Mouse (Mus musculus): ENCODE results near the gene Taf4. TPM values are rescaled to one million over a fixed set of nuclear protein-coding genes. Genes with fewer than 3 reads are reported as not detected.

Taf4 gene
- total and polyA plus RNA-seq, 2 experiments from 2014 or later: 2.5 to 12.1 TPM

GRCm38 (mm10) chr2:179984830-179985229, 8.4 kb upstream of the Taf4 start:
- no peak for DNase-seq (ENCODE audit: low spot score)
- Histone ChIP-seq H3K36me3 (ENCODE audit: insufficient read depth, low read length) (no peaks in the 10 kb centered on the region), H3K9ac (replicated peaks; ENCODE audit: low read length) (no peak overlapping the region), H3K4me3 (ENCODE audit: low read length) (no peak overlapping the region), H3K4me1 (ENCODE audit: insufficient read depth, low read length) (no peaks in the 10 kb centered on the region), H3K9me3 (ENCODE audit: low read length) (no peaks in the 10 kb centered on the region), H3K4me2 (ENCODE audit: low read depth, low read length) (no peak overlapping the region), H3K27ac (no peak overlapping the region), H3K27me3 (ENCODE audit: insufficient read depth, low read length) (no peaks in the 10 kb centered on the region)
- WGBS: 44% methylated on average over 7 of the region's 7 CpGs
- no peak for ATAC-seq
- no peak for TF ChIP-seq CTCF (IDR thresholded peaks at IDR 0.05; ENCODE audit: low read depth)

GRCm38 (mm10) chr2:179982715-179983114, 6.3 kb upstream of the Taf4 start:
- no peak for ATAC-seq

GRCm38 (mm10) chr2:179980616-179981015, 4.2 kb upstream of the Taf4 start:
- no peak overlapping the region for H3K9ac ChIP-seq (replicated peaks; ENCODE audit: low read length)
- ATAC-seq (no peak), DNase-seq (ENCODE audit: low spot score) (no peak)
- no peak overlapping the region for H3K4me2 ChIP-seq (ENCODE audit: low read depth, low read length)
- H3K4me3 ChIP-seq (ENCODE audit: low read length): no peak overlapping the region
- H3K27me3 ChIP-seq (ENCODE audit: insufficient read depth, low read length): no peaks in the 10 kb centered on the region
- no peaks in the 10 kb centered on the region for H3K36me3 ChIP-seq (ENCODE audit: insufficient read depth, low read length)
- H3K4me1 ChIP-seq (ENCODE audit: insufficient read depth, low read length): peaks cover 8% of the 10 kb centered on the region
- WGBS: 54% methylated on average over 4 of the region's 4 CpGs
- no peak overlapping the region for H3K27ac ChIP-seq
- TF ChIP-seq CTCF (IDR thresholded peaks at IDR 0.05; ENCODE audit: low read depth): no peak
- no peaks in the 10 kb centered on the region for H3K9me3 ChIP-seq (ENCODE audit: low read length)

More at GRCm38 (mm10) chr2:179982715-179983114, 6.3 kb upstream of the Taf4 start:
- Histone ChIP-seq H3K9me3 (ENCODE audit: low read length) (no peaks in the 10 kb centered on the region), H3K36me3 (ENCODE audit: insufficient read depth, low read length) (no peaks in the 10 kb centered on the region), H3K9ac (replicated peaks; ENCODE audit: low read length) (no peak overlapping the region), H3K4me3 (ENCODE audit: low read length) (no peak overlapping the region), H3K4me1 (ENCODE audit: insufficient read depth, low read length) (peaks cover 4% of the 10 kb centered on the region; the same call in 1 of the 2 replicates), H3K27me3 (ENCODE audit: insufficient read depth, low read length) (no peaks in the 10 kb centered on the region), H3K27ac (no peak overlapping the region), H3K4me2 (ENCODE audit: low read depth, low read length) (no peak overlapping the region)
- no peak for TF ChIP-seq CTCF (IDR thresholded peaks at IDR 0.05; ENCODE audit: low read depth)
- 82% methylated on average over 3 of the region's 3 CpGs for whole genome bisulfite sequencing
- no peak for DNase-seq (ENCODE audit: low spot score)

GRCm38 (mm10) chr2:179979836-179980235, 3.4 kb upstream of the Taf4 start:
- no peaks in the 10 kb centered on the region for H3K27me3 ChIP-seq (ENCODE audit: insufficient read depth, low read length)
- H3K4me3 ChIP-seq (ENCODE audit: low read length): no peak overlapping the region
- H3K9me3 ChIP-seq (ENCODE audit: low read length): no peaks in the 10 kb centered on the region
- H3K4me2 ChIP-seq (ENCODE audit: low read depth, low read length): no peak overlapping the region
- no peak for ATAC-seq
- H3K4me1 ChIP-seq (ENCODE audit: insufficient read depth, low read length): peaks cover 8% of the 10 kb centered on the region
- WGBS: 65% methylated on average over 8 of the region's 8 CpGs
- no peak overlapping the region for H3K27ac ChIP-seq
- TF ChIP-seq CTCF (IDR thresholded peaks at IDR 0.05; ENCODE audit: low read depth): no peak
- H3K36me3 ChIP-seq (ENCODE audit: insufficient read depth, low read length): no peaks in the 10 kb centered on the region
- H3K9ac ChIP-seq (replicated peaks; ENCODE audit: low read length): no peak overlapping the region
- DNase-seq (ENCODE audit: low spot score): no peak

- no peak overlapping the region for H3K9ac ChIP-seq (replicated peaks; ENCODE audit: low read length)
- no peak overlapping the region for H3K27ac ChIP-seq
- no peaks in the 10 kb centered on the region for H3K36me3 ChIP-seq (ENCODE audit: insufficient read depth, low read length)
- TF ChIP-seq CTCF (IDR thresholded peaks at IDR 0.05; ENCODE audit: low read depth): no peak
- H3K4me3 ChIP-seq (ENCODE audit: low read length): no peak overlapping the region
- no peak overlapping the region for H3K4me2 ChIP-seq (ENCODE audit: low read depth, low read length)
- H3K27me3 ChIP-seq (ENCODE audit: insufficient read depth, low read length): no peaks in the 10 kb centered on the region
- 90% methylated on average over 3 of the region's 3 CpGs for WGBS
- peaks cover 14% of the 10 kb centered on the region for H3K4me1 ChIP-seq (ENCODE audit: insufficient read depth, low read length)
- DNase-seq (ENCODE audit: low spot score) (no peak), ATAC-seq (no peak)
- no peaks in the 10 kb centered on the region for H3K9me3 ChIP-seq (ENCODE audit: low read length)
These were observed 1.8 kb upstream of the Taf4 start for GRCm38 (mm10) chr2:179978250-179978649.

GRCm38 (mm10) chr2:179977344-179978025, 1.0 kb upstream of the Taf4 start:
- Histone ChIP-seq H3K27me3 (ENCODE audit: insufficient read depth, low read length) (no peaks in the 10 kb centered on the region), H3K4me3 (ENCODE audit: low read length) (peak overlapping the region; percentile 86), H3K9ac (replicated peaks; ENCODE audit: low read length) (peak overlapping the region; percentile 98), H3K4me2 (ENCODE audit: low read depth, low read length) (peak overlapping the region; percentile 94), H3K36me3 (ENCODE audit: insufficient read depth, low read length) (no peaks in the 10 kb centered on the region), H3K4me1 (ENCODE audit: insufficient read depth, low read length) (peaks cover 14% of the 10 kb centered on the region), H3K9me3 (ENCODE audit: low read length) (no peaks in the 10 kb centered on the region), H3K27ac (peak overlapping the region; percentile 100)
- DNase-seq (ENCODE audit: low spot score) (no peak), ATAC-seq (no peak)
- WGBS: 9% methylated on average over 10 of the region's 10 CpGs
- TF ChIP-seq CTCF (IDR thresholded peaks at IDR 0.05; ENCODE audit: low read depth): no peak

GRCm38 (mm10) chr2:179976295-179976627, 185 bp downstream of the Taf4 start:
- no peak; the same call in 1 of the 2 replicates for ATAC-seq
- Histone ChIP-seq H3K4me3 (ENCODE audit: low read length) (peak overlapping the region; percentile 86), H3K4me1 (ENCODE audit: insufficient read depth, low read length) (peaks cover 14% of the 10 kb centered on the region), H3K4me2 (ENCODE audit: low read depth, low read length) (peak overlapping the region; percentile 94), H3K27ac (peak overlapping the region; percentile 100), H3K9ac (replicated peaks; ENCODE audit: low read length) (peak overlapping the region; percentile 98), H3K9me3 (ENCODE audit: low read length) (no peaks in the 10 kb centered on the region), H3K27me3 (ENCODE audit: insufficient read depth, low read length) (no peaks in the 10 kb centered on the region), H3K36me3 (ENCODE audit: insufficient read depth, low read length) (no peaks in the 10 kb centered on the region)
- no peak for DNase-seq (ENCODE audit: low spot score)
- TF ChIP-seq CTCF (IDR thresholded peaks at IDR 0.05; ENCODE audit: low read depth): no peak
- WGBS: 1% methylated on average over 35 of the region's 54 CpGs

Data from hindbrain, postnatal 0 days (tissue).